Mouse (Mus musculus): ENCODE results near the gene Cd302.

DNA sequence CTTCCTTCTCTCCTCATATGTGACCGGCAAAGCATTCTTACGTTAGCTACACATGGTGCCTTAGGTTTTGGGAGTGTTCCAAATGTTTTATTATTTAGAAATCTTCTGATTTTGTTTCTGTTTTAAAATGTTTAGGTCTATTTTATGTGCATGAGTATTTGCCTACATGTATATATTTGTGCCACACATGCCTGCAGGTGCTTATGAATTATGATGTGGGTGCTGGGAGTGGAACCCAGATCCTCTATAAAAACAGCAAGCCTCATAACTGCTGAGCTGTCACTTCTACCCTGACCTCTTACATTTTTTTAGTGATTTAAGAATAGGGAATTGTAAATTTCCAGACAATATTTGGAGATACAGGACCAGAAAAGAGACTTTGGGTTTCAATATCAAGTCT lies 62.3 kb downstream of the Cd302 start:
- TF ChIP-seq POLR2A (IDR thresholded peaks at IDR 0.05; ENCODE audit: borderline replicate concordance, extremely low read depth, insufficient read depth, insufficient read length, poor library complexity, severe bottlenecking) = no peak
- TF ChIP-seq CTCF (IDR thresholded peaks at IDR 0.05; ENCODE audit: borderline replicate concordance, extremely low read depth, insufficient read depth, insufficient read length) = no peak
